In the genomic region with DNA sequence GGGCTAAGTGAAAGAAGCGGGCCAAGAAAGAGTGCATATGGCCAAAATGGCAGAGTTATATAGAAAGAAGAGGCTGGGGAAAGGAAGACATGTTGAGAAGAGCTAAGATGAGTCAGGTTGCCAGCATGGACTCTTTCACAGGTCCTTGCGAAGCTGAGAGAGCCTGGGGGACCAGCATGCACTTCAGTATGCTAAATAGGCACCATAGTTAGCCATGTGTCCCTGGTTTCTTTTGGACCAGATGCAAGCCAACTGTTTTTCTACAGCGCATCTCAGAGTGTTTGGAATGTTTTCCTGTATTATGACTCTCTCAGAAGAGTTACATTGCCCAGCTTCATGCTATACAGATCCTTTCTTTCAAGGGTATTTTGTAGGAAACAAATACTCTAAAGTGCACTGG, we compare ENCODE assay signal across 17 mouse cellular contexts.
"Had no signal": no experiment of that assay in that cellular context is flagged by ENCODE, and none has a peak within 500 bp of the region (broad histone marks: within the 10 kb centered on the region; RNA-seq: fewer than 3 reads in every experiment).

No protein-coding gene starts in this region.

- ATAC-seq: hindbrain, embryonic 16.5 days; inflammation-experienced regulatory T-cells, adult 6 months; intestine, embryonic 15.5 days; intestine, postnatal 0 days had no signal

- DNase-seq: gastrocnemius, adult 2 months; gastrocnemius, postnatal 10 days; gastrocnemius, postnatal 25 days; heart, adult 18-20 months; heart, postnatal 10 days; heart, postnatal 4 days; kidney, adult 18-20 months; kidney, adult 8-10 months; kidney, postnatal 10 days; kidney, postnatal 25 days; kidney, postnatal 4 days; liver; liver, embryonic 13.5 days had no signal
